Mouse (Mus musculus) liver, adult 2 months (tissue): ENCODE measurements around the gene Zc3h12c. TPM values are rescaled to one million over a fixed set of nuclear protein-coding genes. Genes with fewer than 3 reads are reported as not detected.
A peak's percentile ranks its signal among the peaks of the same experiment; 100 is the strongest.

ENCODE experiments used
- DNase-seq: peaks from one replicate; pipeline ENCODE4 v3.0.0-alpha.2; 2011; ENCODE audit warnings: low read depth, low spot score; ENCODE audit errors: extremely low read depth
- H3K27ac ChIP-seq: fragments of 200-500 bp; replicated peaks from 2 replicates; pipeline ENCODE4 v1.5.1; 2012; ENCODE audit warnings: low read depth, mild to moderate bottlenecking, control low read depth, inconsistent platforms, low read length; ENCODE audit not compliant: insufficient read depth
- H3K27me3 ChIP-seq: fragments of 200-500 bp; 2 replicates; pipeline ENCODE4 v1.6.1; 2012; ENCODE audit warnings: mild to moderate bottlenecking, moderate library complexity, low read length, inconsistent platforms; ENCODE audit not compliant: control insufficient read depth, insufficient read depth
- H3K36me3 ChIP-seq: fragments of 200-500 bp; 2 replicates; pipeline ENCODE4 v1.6.1; 2012; ENCODE audit warnings: low read length, inconsistent platforms; ENCODE audit not compliant: control insufficient read depth, insufficient read depth
- H3K4me1 ChIP-seq: fragments of 200-500 bp; 2 replicates; pipeline ENCODE4 v1.6.1; 2011; ENCODE audit warnings: low read length; ENCODE audit not compliant: control insufficient read depth, insufficient read depth
- H3K4me3 ChIP-seq: fragments of 200-500 bp; 2 replicates; pipeline ENCODE4 v1.5.1; 2011; ENCODE audit warnings: low read depth, mild to moderate bottlenecking, control low read depth, low read length, moderate library complexity; ENCODE audit not compliant: insufficient read depth
- H3K79me2 ChIP-seq: fragments of 200-500 bp; 2 replicates; pipeline ENCODE4 v1.6.1; 2012; ENCODE audit warnings: inconsistent platforms, mild to moderate bottlenecking, low read length, moderate library complexity; ENCODE audit not compliant: control insufficient read depth, insufficient read depth
- H3K9ac ChIP-seq: fragments of 200-500 bp; 2 replicates; pipeline ENCODE4 v1.6.1; 2012; ENCODE audit warnings: low read depth, mild to moderate bottlenecking, control low read depth, inconsistent platforms, low read length
- CTCF ChIP-seq: fragments of 200-500 bp; IDR thresholded peaks from 2 replicates; pipeline ENCODE4 v1.5.1; 2011; ENCODE audit warnings: low read depth, low read length, control low read depth
- POLR2A ChIP-seq: fragments of 200-500 bp; IDR thresholded peaks from 2 replicates; pipeline ENCODE4 v1.6.1; 2011; ENCODE audit warnings: low read length, control low read depth; ENCODE audit not compliant: insufficient read depth; ENCODE audit errors: extremely low read depth
- WGBS: fragments of 180-500 bp; shearing (Covaris S2); methylation state at CpG from one replicate; pipeline ENCODE4 v1.1.7; 2018; 5-methylcytosine and 5-hydroxymethylcytosine counted together
- polyA plus RNA-seq: library from polyadenylated mRNA; depleted of rRNA; stranded (reverse); fragments of >200 nt; gene quantifications from 2 replicates; pipeline ENCODE4 v1.2.3, GENCODE M21; 2012
- total RNA-seq: library from RNA; depleted of rRNA; stranded (reverse); fragments of >200 nt; gene quantifications from 2 replicates; pipeline ENCODE4 v1.2.3, GENCODE M21; 2014

The Zc3h12c gene
- total and polyA plus RNA-seq, 2 experiments: 1.1 to 4.5 TPM

GRCm38 (mm10) chr9:52152076-52152826, 16.1 kb downstream of the Zc3h12c start:
- Histone ChIP-seq H3K27me3 (no peaks in the 10 kb centered on the region), H3K9ac (no peak overlapping the region), H3K36me3 (no peaks in the 10 kb centered on the region), H3K27ac (no peak overlapping the region), H3K79me2 (peaks cover 7% of the 10 kb centered on the region; the same call in 1 of the 2 replicates), H3K4me1 (peaks cover 3% of the 10 kb centered on the region; the same call in 1 of the 2 replicates), H3K4me3 (no peak overlapping the region)
- no peak for DNase-seq
- no peak for TF ChIP-seq POLR2A
- TF ChIP-seq CTCF: no peak
- WGBS: 88% methylated on average over 6 of the region's 6 CpGs

GRCm38 (mm10) chr9:52149768-52150167, 18.6 kb downstream of the Zc3h12c start:
- Histone ChIP-seq H3K79me2 (peaks cover 7% of the 10 kb centered on the region; the same call in 1 of the 2 replicates), H3K36me3 (no peaks in the 10 kb centered on the region), H3K4me3 (no peak overlapping the region), H3K9ac (no peak overlapping the region), H3K27ac (no peak overlapping the region), H3K27me3 (no peaks in the 10 kb centered on the region), H3K4me1 (peaks cover 3% of the 10 kb centered on the region; the same call in 1 of the 2 replicates)
- TF ChIP-seq POLR2A: no peak
- no peak for TF ChIP-seq CTCF
- DNase-seq: no peak
- WGBS: 95% methylated on average over 6 of the region's 6 CpGs

GRCm38 (mm10) chr9:52149286-52149685, 19.1 kb downstream of the Zc3h12c start:
- Histone ChIP-seq H3K9ac (no peak overlapping the region), H3K4me3 (no peak overlapping the region), H3K27me3 (no peaks in the 10 kb centered on the region), H3K27ac (no peak overlapping the region), H3K79me2 (peaks cover 7% of the 10 kb centered on the region; the same call in 1 of the 2 replicates), H3K36me3 (no peaks in the 10 kb centered on the region), H3K4me1 (peaks cover 2% of the 10 kb centered on the region; the same call in 1 of the 2 replicates)
- 60% methylated on average over 4 of the region's 4 CpGs for WGBS
- peak; percentile 45 for DNase-seq
- TF ChIP-seq POLR2A (no peak), CTCF (no peak)

- DNase-seq: no peak
- no peaks in the 10 kb centered on the region for H3K4me1 ChIP-seq
- 89% methylated on average over 4 of the region's 4 CpGs for WGBS
- H3K36me3 ChIP-seq: peaks cover 2% of the 10 kb centered on the region; the same call in 1 of the 2 replicates
- TF ChIP-seq CTCF (no peak), POLR2A (no peak)
- H3K27me3 ChIP-seq: no peaks in the 10 kb centered on the region
- no peak overlapping the region for H3K27ac ChIP-seq
- H3K4me3 ChIP-seq: no peak overlapping the region
- peaks cover 10% of the 10 kb centered on the region; the same call in 1 of the 2 replicates for H3K79me2 ChIP-seq
- H3K9ac ChIP-seq: no peak overlapping the region
Measured at GRCm38 (mm10) chr9:52148831-52149230, 19.5 kb downstream of the Zc3h12c start.

GRCm38 (mm10) chr9:52148311-52148710, 20.1 kb downstream of the Zc3h12c start:
- H3K27ac ChIP-seq: no peak overlapping the region
- TF ChIP-seq POLR2A (no peak), CTCF (no peak)
- WGBS: 85% methylated on average over 3 of the region's 3 CpGs

GRCm38 (mm10) chr9:52146241-52146640, 22.1 kb downstream of the Zc3h12c start:
- Histone ChIP-seq H3K36me3 (peaks cover 5% of the 10 kb centered on the region; the same call in 1 of the 2 replicates), H3K9ac (no peak overlapping the region), H3K4me1 (no peaks in the 10 kb centered on the region), H3K4me3 (no peak overlapping the region), H3K79me2 (peaks cover 7% of the 10 kb centered on the region; the same call in 1 of the 2 replicates), H3K27ac (no peak overlapping the region), H3K27me3 (no peaks in the 10 kb centered on the region)
- no peak for DNase-seq
- TF ChIP-seq CTCF (no peak), POLR2A (no peak)
- WGBS: 94% methylated on average over 4 of the region's 4 CpGs

More at GRCm38 (mm10) chr9:52148311-52148710, 20.1 kb downstream of the Zc3h12c start:
- peaks cover 9% of the 10 kb centered on the region; the same call in 1 of the 2 replicates for H3K79me2 ChIP-seq
- no peaks in the 10 kb centered on the region for H3K4me1 ChIP-seq
- no peak for DNase-seq
- H3K36me3 ChIP-seq: peaks cover 5% of the 10 kb centered on the region; the same call in 1 of the 2 replicates
- no peak overlapping the region for H3K9ac ChIP-seq
- no peaks in the 10 kb centered on the region for H3K27me3 ChIP-seq
- H3K4me3 ChIP-seq: no peak overlapping the region
